Mouse (Mus musculus) testis, postnatal 14 days (tissue): ENCODE measurements at regions not wholly inside any gene's neighbourhood (a gene's known extent, or its start where the extent isn't known, plus 50 kb on each side); places are given as distances from the start of the nearest gene placed in this dataset.
A peak's percentile ranks its signal among the peaks of the same experiment; 100 is the strongest.

Experiments
- DNase-seq: peaks from one replicate; pipeline ENCODE4 v3.0.0; 2021; ENCODE audit warnings: low spot score

DNA sequence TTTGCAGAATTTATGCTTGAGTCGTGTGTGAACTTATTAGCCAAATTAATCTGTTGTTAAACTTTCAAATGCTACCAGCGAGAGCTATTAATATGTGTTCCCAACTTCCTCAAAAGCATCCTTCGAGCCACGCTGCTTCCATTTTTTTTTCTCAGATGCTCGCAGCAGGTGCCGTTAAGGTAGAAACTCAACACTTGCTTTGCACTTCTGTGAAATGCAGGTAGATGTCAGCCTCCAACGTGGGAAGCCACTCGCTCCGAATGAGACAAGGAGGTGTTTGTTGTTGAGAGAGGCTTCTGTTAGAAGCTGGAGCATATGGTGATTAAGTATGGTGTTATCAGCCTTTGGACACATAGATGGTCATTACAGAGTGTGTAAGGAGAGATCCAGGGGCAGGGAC lies 433.1 kb upstream of the Adgrl2 start:
- DNase-seq, result no peak

GRCm38 (mm10) chr3:149415081-149415480 lies 424.7 kb upstream of the Adgrl2 start:
- DNase-seq, result no peak

GRCm38 (mm10) chr3:149413114-149413513 lies 422.8 kb upstream of the Adgrl2 start:
- no peak for DNase-seq

DNA sequence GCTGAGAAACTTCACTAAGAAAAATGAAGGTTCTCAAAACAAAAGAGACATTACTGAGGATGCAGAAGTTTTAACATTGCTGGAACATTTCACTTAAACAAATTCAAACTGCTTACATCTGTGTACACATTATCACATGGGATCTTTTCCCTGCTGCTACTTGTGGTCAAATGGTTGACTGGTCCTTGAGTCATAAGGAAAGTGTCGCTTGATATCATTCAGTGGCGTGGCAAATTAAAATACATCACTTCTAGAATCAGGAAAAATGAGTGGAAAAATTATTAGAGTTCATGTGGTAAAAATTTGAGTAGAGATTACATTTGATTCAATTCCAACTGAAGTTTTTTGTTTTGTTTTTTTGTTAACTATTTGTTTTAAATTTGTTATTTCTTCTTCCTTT lies 420.2 kb upstream of the Adgrl2 start:
- DNase-seq, result no peak

DNA sequence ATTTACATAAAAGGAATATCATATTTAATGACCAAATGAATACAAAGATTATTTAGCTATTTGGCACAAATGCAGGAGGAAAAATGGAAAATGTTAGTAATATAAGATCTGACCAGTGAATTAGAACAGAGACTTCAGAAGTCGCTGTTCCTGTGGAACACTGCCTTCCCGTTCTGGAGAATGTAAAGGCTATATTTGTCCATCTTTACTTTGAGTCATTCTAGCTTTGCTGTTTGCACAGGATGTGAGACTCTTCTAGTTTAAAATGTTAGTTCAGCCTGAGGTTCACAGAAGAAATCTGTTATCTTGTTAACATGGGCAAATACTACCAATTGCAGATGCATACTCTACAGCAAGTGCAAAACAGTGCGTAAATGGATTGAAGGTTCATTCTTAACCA lies 418.5 kb upstream of the Adgrl2 start:
- DNase-seq, result no peak

DNA sequence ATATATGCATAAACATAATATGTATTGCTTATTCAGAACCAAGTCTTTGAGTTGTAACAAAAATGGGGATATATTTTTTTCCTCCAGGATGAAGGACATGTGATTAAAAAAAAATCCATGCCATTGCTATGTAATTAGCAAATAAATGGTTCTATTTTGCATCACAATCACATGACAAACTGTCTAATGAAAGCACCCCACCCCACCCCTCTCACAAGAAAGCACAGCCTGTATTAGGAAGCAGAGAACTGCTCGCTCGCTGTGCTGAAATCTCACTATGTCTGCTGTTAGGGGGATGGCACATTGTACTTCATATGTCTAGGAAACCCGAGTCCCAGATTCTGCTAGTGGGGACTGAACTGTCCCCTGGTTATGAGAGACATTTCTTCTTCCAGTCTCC lies 415.5 kb upstream of the Adgrl2 start:
- DNase-seq, result no peak

GRCm38 (mm10) chr3:149404691-149405090 lies 414.3 kb upstream of the Adgrl2 start:
- peak; percentile 43 for DNase-seq

GRCm38 (mm10) chr3:149402496-149402895 lies 412.1 kb upstream of the Adgrl2 start:
- no peak for DNase-seq

- no peak for DNase-seq
These were observed 404.7 kb upstream of the Adgrl2 start for GRCm38 (mm10) chr3:149395082-149395481.

GRCm38 (mm10) chr3:149393317-149394172 lies 403.2 kb upstream of the Adgrl2 start:
- no peak for DNase-seq

GRCm38 (mm10) chr3:149392164-149392563 lies 401.8 kb upstream of the Adgrl2 start:
- no peak for DNase-seq

- no peak for DNase-seq
These were observed 397.2 kb upstream of the Adgrl2 start for GRCm38 (mm10) chr3:149387537-149387936.

DNA sequence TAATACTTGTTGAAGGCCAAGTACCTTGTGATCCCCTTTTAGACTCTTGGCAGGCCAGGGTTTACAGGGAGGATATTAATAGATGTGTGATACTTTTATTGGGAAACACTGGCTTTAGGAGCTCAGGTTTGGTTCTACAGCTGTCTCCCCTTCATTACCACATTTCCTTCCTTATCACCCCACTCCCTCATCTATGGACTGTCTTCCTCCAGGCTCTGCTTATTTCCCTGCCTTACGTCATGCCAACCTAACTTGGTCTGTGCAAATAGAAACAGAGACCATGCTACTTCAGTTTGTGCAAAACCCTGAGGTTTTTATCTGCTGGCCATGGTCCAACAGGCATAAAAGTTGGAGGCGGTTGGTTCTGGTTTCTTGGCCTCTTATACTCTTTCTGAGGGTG lies 395.7 kb upstream of the Adgrl2 start:
- no peak for DNase-seq

- no peak for DNase-seq
These were observed 395.0 kb upstream of the Adgrl2 start for GRCm38 (mm10) chr3:149385336-149385735.

GRCm38 (mm10) chr3:149381559-149382245 lies 391.3 kb upstream of the Adgrl2 start:
- DNase-seq, result peak; percentile 16

DNA sequence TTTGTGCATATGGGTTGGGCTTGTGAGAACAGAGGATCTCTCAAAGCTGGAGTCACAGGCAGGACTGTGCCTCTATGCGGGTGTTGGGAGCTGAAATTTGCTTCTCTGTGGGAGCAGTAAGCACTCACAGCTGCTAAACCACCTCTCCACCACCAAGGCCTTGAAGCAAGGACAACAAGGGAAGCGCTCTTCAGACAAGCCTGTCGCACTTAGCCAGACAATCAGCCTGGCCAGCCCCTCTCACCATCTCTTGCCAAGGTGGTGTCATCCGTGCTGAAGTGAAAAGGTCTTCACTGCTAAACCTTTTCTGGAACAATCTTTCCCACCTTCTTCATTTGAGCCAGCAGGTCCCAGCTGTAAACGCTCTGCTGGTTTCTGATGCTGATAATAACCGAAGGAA lies 390.7 kb upstream of the Adgrl2 start:
- DNase-seq, result no peak

DNA sequence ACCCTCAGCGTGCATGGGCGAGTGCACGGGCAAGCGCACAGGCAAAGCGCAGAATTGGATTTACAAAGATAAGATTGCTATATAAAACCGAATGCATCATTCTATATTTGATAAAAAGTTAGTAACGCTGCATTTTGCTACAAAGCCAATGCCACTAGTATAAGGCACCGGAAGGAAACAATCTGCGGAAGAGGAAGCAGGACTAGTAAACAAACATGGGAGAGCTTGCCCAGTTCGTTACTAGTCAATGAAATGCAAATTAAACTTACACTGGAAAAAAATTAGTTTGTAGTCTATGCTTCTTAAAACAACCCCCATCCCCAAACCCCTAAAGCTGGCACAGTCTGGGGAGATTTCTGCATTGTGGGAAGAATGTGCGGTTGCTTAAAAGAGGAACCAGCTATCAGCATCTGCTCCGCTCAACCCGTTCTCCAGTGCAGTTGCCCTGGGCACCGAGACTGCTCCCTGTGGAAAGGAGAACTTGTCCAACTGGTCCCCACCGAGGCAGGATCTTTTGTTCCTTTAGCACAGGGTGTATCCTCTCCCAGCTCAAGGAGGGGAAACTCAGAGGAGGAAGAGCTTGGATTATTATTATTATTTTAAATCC lies 389.6 kb upstream of the Adgrl2 start:
- no peak for DNase-seq

DNA sequence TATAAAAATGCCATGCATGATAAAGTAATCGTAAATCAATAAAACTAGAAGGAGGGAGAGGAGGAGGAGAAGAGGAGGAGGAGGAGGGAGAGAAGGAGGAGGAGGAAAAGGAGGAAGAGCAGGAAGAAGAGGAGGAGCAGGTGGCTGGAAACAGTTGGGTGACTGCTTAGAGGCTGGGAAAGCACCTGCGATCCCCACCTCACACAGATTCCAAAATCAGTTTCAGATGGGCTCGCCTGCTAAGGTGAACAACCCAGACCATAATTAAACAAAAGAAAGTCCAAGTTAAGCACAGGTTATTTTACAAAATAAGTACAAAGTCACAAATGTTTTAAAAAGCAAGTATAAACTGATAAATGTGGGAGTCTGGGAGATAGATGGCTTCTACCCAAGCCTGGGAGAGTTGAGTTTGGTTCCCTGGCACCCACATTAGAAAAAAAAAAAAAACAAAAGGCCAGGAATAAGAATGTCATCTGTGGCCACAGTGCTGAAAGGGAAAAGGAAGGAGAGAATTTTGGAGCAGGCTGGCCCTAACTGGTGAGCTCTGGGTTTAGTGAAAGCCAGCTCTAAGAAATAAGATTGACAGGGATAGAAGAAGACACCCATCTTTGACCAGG lies 389.0 kb upstream of the Adgrl2 start:
- no peak for DNase-seq

GRCm38 (mm10) chr3:149371439-149371838 lies 381.1 kb upstream of the Adgrl2 start:
- no peak for DNase-seq

- no peak for DNase-seq
These were observed 380.3 kb upstream of the Adgrl2 start for GRCm38 (mm10) chr3:149370517-149371227.

DNA sequence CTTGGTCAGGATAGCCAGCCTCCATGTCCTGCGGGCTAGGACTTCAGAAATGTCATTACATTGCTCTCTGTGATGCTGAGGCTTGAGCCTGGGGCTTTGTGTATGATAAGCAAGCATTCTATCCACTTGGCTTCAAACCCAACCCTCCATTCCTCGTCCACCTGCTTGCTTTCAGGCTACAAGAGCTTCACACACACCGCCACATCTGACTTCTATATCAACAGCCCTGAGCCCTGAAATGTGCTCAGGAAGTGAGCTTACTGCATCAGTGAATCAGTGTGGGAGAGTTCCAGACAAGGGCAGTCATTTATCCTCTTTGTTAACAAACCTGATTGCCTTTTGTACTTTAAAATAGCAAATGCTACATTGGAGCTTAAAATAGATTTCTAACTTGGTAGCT lies 377.5 kb upstream of the Adgrl2 start:
- no peak for DNase-seq

DNA sequence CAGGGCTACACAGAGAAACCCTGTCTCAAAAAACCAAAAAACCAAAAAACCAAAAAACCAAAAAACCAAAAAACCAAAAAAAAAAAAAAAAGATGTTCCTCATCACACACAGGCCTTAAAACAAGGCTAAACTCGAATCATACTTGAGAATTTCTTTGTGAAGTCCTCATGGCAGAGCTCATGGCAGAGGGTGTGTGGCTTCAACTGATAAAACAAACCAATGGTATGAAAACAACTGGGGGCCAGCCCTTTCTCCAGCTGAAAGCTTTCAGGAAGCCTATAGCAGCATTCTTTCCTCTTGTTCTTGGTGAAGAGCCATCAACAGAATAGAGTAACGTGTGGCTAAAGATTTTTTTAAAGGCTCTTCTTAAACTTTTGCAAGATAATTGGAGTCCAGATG lies 369.8 kb upstream of the Adgrl2 start:
- no peak for DNase-seq
